Mouse (Mus musculus): ENCODE data around the gene Rnf17.

DNA sequence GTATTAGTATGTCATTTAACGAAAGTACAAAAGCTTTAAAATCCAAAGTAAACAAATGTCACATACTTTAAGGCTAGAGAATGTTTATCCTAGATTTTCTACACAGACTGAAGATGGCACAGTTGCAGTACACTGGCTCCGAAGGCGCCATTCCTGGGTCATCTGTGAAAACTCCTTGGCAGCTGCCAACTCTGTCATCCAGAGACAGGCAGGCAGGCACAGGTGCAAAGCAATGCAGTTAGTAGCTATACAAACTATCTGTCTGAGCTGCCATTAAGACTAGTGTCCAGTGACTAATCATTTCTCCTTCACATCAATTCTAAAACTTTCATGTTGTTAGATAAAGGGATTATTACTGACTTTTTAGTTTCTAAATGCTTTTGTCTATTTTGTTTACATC lies 156.8 kb downstream of the Rnf17 start:
- TF ChIP-seq CTCF (conservative IDR thresholded peaks at IDR 0.05; ENCODE audit: insufficient read depth, insufficient read length, low read depth, low read length), result no peak
- TF ChIP-seq POLR2A (IDR thresholded peaks at IDR 0.05; ENCODE audit: low read depth, low read length), result no peak

All from kidney, adult 2 months (tissue).